Mouse (Mus musculus) liver, embryonic 11.5 days (tissue): ENCODE data around the gene Atg5. TPM values are rescaled to one million over a fixed set of nuclear protein-coding genes. Genes with fewer than 3 reads are reported as not detected.
"Not testable (repeated sequence)": the region's sequence is repeated elsewhere in the genome, so short reads cannot be mapped to it uniquely, and the experiment has no call there.

Source experiments
- ATAC-seq: fragments of 200-750 bp; cut with Nextera tagmentation; replicated peaks from 2 replicates; pipeline ENCODE4 v1.8.0; 2017; ENCODE audit warnings: moderate number of reproducible peaks, mild to moderate bottlenecking, moderate TSS enrichment, moderate library complexity; ENCODE audit not compliant: low FRiP score
- DNase-seq: peaks from one replicate; pipeline ENCODE4 v3.0.0-alpha.2; 2017; ENCODE audit warnings: low spot score
- H3K27ac ChIP-seq: fragments of 300-500 bp; sonication (generic); 2 replicates; pipeline ENCODE4 v1.5.1; 2014; ENCODE audit warnings: mild to moderate bottlenecking, low read depth, low read length, control low read depth
- H3K27me3 ChIP-seq: fragments of 300-500 bp; sonication (generic); replicated peaks from 2 replicates; pipeline ENCODE4 v1.6.1; 2014; ENCODE audit warnings: low read length, mixed read lengths; ENCODE audit not compliant: control insufficient read depth, insufficient read depth
- H3K36me3 ChIP-seq: fragments of 300-500 bp; sonication (generic); 2 replicates; pipeline ENCODE4 v1.6.1; 2014; ENCODE audit warnings: mild to moderate bottlenecking, low read length, moderate library complexity, mixed read lengths; ENCODE audit not compliant: control insufficient read depth, insufficient read depth
- H3K4me1 ChIP-seq: fragments of 300-500 bp; sonication (generic); replicated peaks from 2 replicates; pipeline ENCODE4 v1.6.1; 2014; ENCODE audit warnings: low read length, mixed read lengths; ENCODE audit not compliant: control insufficient read depth, insufficient read depth
- H3K4me2 ChIP-seq: fragments of 300-500 bp; sonication (generic); 2 replicates; pipeline ENCODE4 v1.6.1; 2014; ENCODE audit warnings: mild to moderate bottlenecking, control low read depth, moderate library complexity
- H3K4me3 ChIP-seq: fragments of 300-500 bp; sonication (generic); 2 replicates; pipeline ENCODE4 v1.5.1; 2014; ENCODE audit warnings: low read depth, low read length, control low read depth
- H3K9ac ChIP-seq: fragments of 300-500 bp; sonication (generic); 2 replicates; pipeline ENCODE4 v1.6.1; 2014; ENCODE audit warnings: low read depth, low read length, control low read depth
- H3K9me3 ChIP-seq: fragments of 300-500 bp; sonication (generic); 2 replicates; pipeline ENCODE4 v1.6.1; 2016; ENCODE audit warnings: low read length, inconsistent platforms, mixed read lengths; ENCODE audit not compliant: control insufficient read depth
- WGBS: fragments of 180-500 bp; shearing (Covaris S2); extraction: QIAGEN DNeasy Blood & Tissue Kit; methylation state at CpG from one replicate; pipeline ENCODE4 v1.1.7; 2014; 5-methylcytosine and 5-hydroxymethylcytosine counted together
- polyA plus RNA-seq: library from polyadenylated mRNA; unstranded; fragments of >200 nt; fragmentation: Nextera tagmentation; extraction: Ambion mirVana; gene quantifications from 2 replicates; pipeline ENCODE4 v1.2.1, GENCODE M21; 2014

Atg5 gene
- polyA plus RNA-seq, 1 experiment from 2014 or later, result 41.2 TPM

- ATAC-seq (no peak), DNase-seq (no peak)
- peaks cover 4% of the 10 kb centered on the region; the same call in 1 of the 2 replicates for H3K4me1 ChIP-seq
- no peaks in the 10 kb centered on the region for H3K9me3 ChIP-seq
- peaks cover 3% of the 10 kb centered on the region; the same call in 1 of the 2 replicates for H3K36me3 ChIP-seq
- H3K27me3 ChIP-seq, result no peaks in the 10 kb centered on the region
- WGBS, result 83% methylated on average over 9 of the region's 9 CpGs
- H3K9ac ChIP-seq, result no peak overlapping the region
- H3K4me2 ChIP-seq, result no peak overlapping the region
- no peak overlapping the region for H3K27ac ChIP-seq
- H3K4me3 ChIP-seq, result no peak overlapping the region
These were observed 55.1 kb downstream of the Atg5 start for GRCm38 (mm10) chr10:44323070-44323775.

DNA sequence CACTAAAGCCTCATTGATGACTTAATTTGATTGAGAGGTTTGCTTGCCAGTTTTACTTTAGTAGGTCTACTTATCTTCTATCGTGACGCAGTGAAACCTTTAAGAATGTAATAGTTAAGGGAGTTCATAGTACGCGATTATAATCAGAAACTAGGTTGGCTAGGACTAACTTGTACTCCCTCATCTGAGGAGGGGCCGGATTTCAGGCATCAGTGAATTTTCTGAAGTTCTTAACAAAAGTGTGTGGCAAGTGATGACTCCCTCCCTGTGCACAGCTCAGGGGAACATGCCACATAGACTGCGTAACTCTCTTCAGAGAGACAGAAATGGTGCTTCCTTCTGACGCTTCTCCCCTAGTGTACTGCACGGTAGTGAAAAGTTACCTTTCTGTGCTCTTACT lies 55.7 kb downstream of the Atg5 start:
- Histone ChIP-seq H3K9ac (no peak overlapping the region), H3K36me3 (peaks cover 3% of the 10 kb centered on the region; the same call in 1 of the 2 replicates), H3K4me1 (peaks cover 4% of the 10 kb centered on the region; the same call in 1 of the 2 replicates), H3K4me3 (no peak overlapping the region), H3K27me3 (no peaks in the 10 kb centered on the region), H3K27ac (no peak overlapping the region), H3K9me3 (no peaks in the 10 kb centered on the region), H3K4me2 (no peak overlapping the region)
- DNase-seq, result no peak
- 88% methylated on average over 8 of the region's 8 CpGs for WGBS
- ATAC-seq, result no peak

- no peak overlapping the region for H3K4me2 ChIP-seq
- no peaks in the 10 kb centered on the region for H3K36me3 ChIP-seq
- H3K4me1 ChIP-seq, result peaks cover 4% of the 10 kb centered on the region; the same call in 1 of the 2 replicates
- no peak overlapping the region for H3K27ac ChIP-seq
- 72% methylated on average over 13 of the region's 13 CpGs for WGBS
- no peaks in the 10 kb centered on the region for H3K27me3 ChIP-seq
- ATAC-seq, result no peak
- no peaks in the 10 kb centered on the region for H3K9me3 ChIP-seq
- no peak overlapping the region for H3K9ac ChIP-seq
- no peak overlapping the region for H3K4me3 ChIP-seq
- no peak for DNase-seq
These were observed 57.7 kb downstream of the Atg5 start for GRCm38 (mm10) chr10:44325551-44326500.

DNA sequence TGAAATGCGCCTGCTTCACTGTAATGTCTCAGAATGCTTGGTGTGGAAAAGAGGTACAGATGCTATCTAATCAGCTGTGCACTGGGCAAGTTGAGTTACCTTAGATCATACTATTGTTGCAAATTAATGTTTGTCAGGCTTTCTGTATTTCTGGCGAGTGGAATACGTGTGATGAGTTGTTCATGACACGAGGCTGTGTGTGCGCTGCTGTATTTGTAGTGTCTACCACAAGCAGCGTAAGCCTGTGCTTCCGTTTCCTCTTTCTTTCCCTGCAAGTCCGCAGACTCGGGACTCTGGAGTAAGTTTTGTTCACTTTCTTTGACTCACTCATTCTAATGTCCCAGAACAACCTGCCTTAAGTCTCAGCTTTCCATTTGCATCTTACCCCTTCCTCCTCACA lies 58.9 kb downstream of the Atg5 start:
- H3K9me3 ChIP-seq, result no peaks in the 10 kb centered on the region
- 81% methylated on average over 9 of the region's 9 CpGs for WGBS
- no peak overlapping the region for H3K4me3 ChIP-seq
- no peak overlapping the region for H3K9ac ChIP-seq
- no peak overlapping the region for H3K4me2 ChIP-seq
- DNase-seq (no peak), ATAC-seq (no peak)
- H3K27ac ChIP-seq, result no peak overlapping the region
- peaks cover 6% of the 10 kb centered on the region; the same call in 1 of the 2 replicates for H3K4me1 ChIP-seq
- H3K27me3 ChIP-seq, result no peaks in the 10 kb centered on the region
- H3K36me3 ChIP-seq, result no peaks in the 10 kb centered on the region

GRCm38 (mm10) chr10:44328347-44328746 lies 60.2 kb downstream of the Atg5 start:
- H3K4me1 ChIP-seq, result peaks cover 8% of the 10 kb centered on the region; the same call in 1 of the 2 replicates
- H3K27ac ChIP-seq, result no peak overlapping the region
- H3K27me3 ChIP-seq, result no peaks in the 10 kb centered on the region
- H3K4me3 ChIP-seq, result no peak overlapping the region
- ATAC-seq (no peak), DNase-seq (no peak)
- 51% methylated on average over 3 of the region's 3 CpGs for whole genome bisulfite sequencing
- no peaks in the 10 kb centered on the region for H3K36me3 ChIP-seq
- no peaks in the 10 kb centered on the region for H3K9me3 ChIP-seq
- H3K4me2 ChIP-seq, result no peak overlapping the region
- H3K9ac ChIP-seq, result no peak overlapping the region

DNA sequence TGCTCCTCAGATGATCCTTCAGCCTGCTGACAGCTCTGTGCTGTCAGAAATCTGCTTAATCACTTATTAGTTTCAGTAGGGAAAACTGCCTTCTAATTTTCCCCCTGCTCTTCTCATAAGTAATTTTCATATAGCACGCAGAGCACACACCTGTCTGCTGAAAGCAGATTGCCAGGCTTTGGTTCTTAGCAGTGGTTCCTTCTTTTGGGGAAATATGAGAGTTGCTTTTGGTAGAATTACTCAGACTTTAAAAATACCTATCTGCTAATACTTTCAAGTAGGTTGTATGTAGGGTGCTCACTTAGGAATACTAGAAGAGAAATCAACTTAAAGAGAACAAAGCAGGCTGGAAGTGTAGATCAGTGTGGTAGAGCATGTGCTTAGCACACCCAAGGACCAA lies 62.6 kb downstream of the Atg5 start:
- ATAC-seq (no peak), DNase-seq (no peak)
- H3K27ac ChIP-seq, result no peak overlapping the region
- no peak overlapping the region for H3K9ac ChIP-seq
- WGBS, result 93% methylated on average over 1 of the region's 1 CpGs
- H3K4me2 ChIP-seq, result no peak overlapping the region
- peaks cover 8% of the 10 kb centered on the region; the same call in 1 of the 2 replicates for H3K4me1 ChIP-seq
- no peak overlapping the region for H3K4me3 ChIP-seq
- no peaks in the 10 kb centered on the region for H3K36me3 ChIP-seq
- no peaks in the 10 kb centered on the region for H3K27me3 ChIP-seq
- no peaks in the 10 kb centered on the region for H3K9me3 ChIP-seq

DNA sequence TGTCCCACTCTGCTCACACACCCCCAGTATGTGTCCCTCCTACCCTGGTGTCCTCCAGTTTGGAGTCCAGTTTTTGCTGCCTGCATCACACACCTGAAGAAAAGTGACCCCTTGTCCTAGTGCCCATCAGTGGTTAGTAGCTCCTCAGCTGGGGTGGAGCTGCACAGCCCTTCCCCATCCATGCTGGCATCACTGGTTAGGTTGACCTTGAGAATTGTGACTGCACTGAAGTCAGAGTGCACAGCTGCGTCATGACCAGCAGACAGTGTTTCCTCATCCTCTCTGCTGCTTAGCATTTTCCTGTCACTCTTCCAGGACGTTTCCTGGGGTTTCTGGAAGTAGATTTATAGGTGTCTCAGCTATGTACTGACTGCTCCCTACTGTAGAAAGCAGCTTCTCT lies 63.3 kb downstream of the Atg5 start:
- DNase-seq, result no peak
- 74% methylated on average over 2 of the region's 2 CpGs for WGBS
- H3K9ac ChIP-seq, result no peak overlapping the region
- peaks cover 4% of the 10 kb centered on the region; the same call in 1 of the 2 replicates for H3K36me3 ChIP-seq
- no peak for ATAC-seq
- H3K27ac ChIP-seq, result peak overlapping the region; percentile 11; the same call in 1 of the 2 replicates
- no peak overlapping the region for H3K4me2 ChIP-seq
- H3K9me3 ChIP-seq, result no peaks in the 10 kb centered on the region
- no peaks in the 10 kb centered on the region for H3K27me3 ChIP-seq
- H3K4me1 ChIP-seq, result peaks cover 12% of the 10 kb centered on the region
- no peak overlapping the region for H3K4me3 ChIP-seq

DNA sequence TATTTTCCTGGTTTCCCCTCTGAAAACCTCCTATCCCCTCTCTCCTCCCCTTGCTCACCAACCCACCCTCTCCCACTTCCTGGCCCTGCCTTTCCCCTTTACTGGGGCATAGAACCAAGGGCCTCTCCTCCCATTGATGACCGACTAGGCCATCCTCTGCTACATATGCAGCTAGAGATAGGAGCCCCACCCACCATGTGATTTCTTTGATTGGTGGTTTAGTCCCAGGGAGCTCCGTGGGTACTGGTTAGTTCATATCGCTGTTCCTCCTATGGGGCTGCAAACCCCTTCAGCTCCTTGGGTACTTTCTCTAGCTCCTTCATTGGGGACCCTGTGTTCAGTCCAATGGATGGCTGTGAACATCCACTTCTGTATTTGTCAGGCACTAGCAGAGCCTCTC lies 64.5 kb downstream of the Atg5 start:
- not testable (repeated sequence) for DNase-seq, H3K27me3 ChIP-seq, H3K36me3 ChIP-seq, H3K9ac ChIP-seq, H3K4me2 ChIP-seq, H3K27ac ChIP-seq, H3K4me3 ChIP-seq, H3K9me3 ChIP-seq
- H3K4me1 ChIP-seq, result peaks cover 20% of the 10 kb centered on the region
- WGBS, result 36% methylated on average over 3 of the region's 3 CpGs
- ATAC-seq, result peak; percentile 83
